Mouse (Mus musculus): Measurements from ENCODE around the gene Kif26b.

Gene Kif26b

GRCm38 (mm10) chr1:178528431-178529351, at the start of gene Kif26b:
TSS of gene Kif26b (plus strand) at chr1:178529125.
- DNase-seq (ENCODE audit: low read depth, low spot score), result no peak

GRCm38 (mm10) chr1:178483854-178484253, 45.1 kb upstream of the Kif26b start:
- no peak for DNase-seq (ENCODE audit: low read depth, low spot score)

- DNase-seq (ENCODE audit: low read depth, low spot score), result no peak
Measured at GRCm38 (mm10) chr1:178485138-178485867, 43.6 kb upstream of the Kif26b start.

- DNase-seq (ENCODE audit: low read depth, low spot score), result no peak
Measured at GRCm38 (mm10) chr1:178485868-178486220, 43.1 kb upstream of the Kif26b start.

- DNase-seq (ENCODE audit: low read depth, low spot score), result no peak
Measured at GRCm38 (mm10) chr1:178486828-178487227, 42.1 kb upstream of the Kif26b start.

- no peak for DNase-seq (ENCODE audit: low read depth, low spot score)
Measured at GRCm38 (mm10) chr1:178489127-178489526, 39.8 kb upstream of the Kif26b start.

GRCm38 (mm10) chr1:178491733-178492132, 37.2 kb upstream of the Kif26b start:
- DNase-seq (ENCODE audit: low read depth, low spot score), result no peak

GRCm38 (mm10) chr1:178492493-178492892, 36.4 kb upstream of the Kif26b start:
- DNase-seq (ENCODE audit: low read depth, low spot score), result no peak

GRCm38 (mm10) chr1:178496186-178496585, 32.7 kb upstream of the Kif26b start:
- DNase-seq (ENCODE audit: low read depth, low spot score), result no peak

- DNase-seq (ENCODE audit: low read depth, low spot score), result no peak
Measured at GRCm38 (mm10) chr1:178496841-178497240, 32.1 kb upstream of the Kif26b start.

GRCm38 (mm10) chr1:178506938-178507337, 22.0 kb upstream of the Kif26b start:
- no peak for DNase-seq (ENCODE audit: low read depth, low spot score)

GRCm38 (mm10) chr1:178512323-178513031, 16.4 kb upstream of the Kif26b start:
- DNase-seq (ENCODE audit: low read depth, low spot score), result no peak

GRCm38 (mm10) chr1:178513954-178514353, 15.0 kb upstream of the Kif26b start:
- DNase-seq (ENCODE audit: low read depth, low spot score), result no peak

GRCm38 (mm10) chr1:178515839-178516238, 13.1 kb upstream of the Kif26b start:
- DNase-seq (ENCODE audit: low read depth, low spot score), result no peak

- DNase-seq (ENCODE audit: low read depth, low spot score), result no peak
Measured at GRCm38 (mm10) chr1:178522389-178522788, 6.5 kb upstream of the Kif26b start.

- DNase-seq (ENCODE audit: low read depth, low spot score), result no peak
Measured at GRCm38 (mm10) chr1:178523152-178523551, 5.8 kb upstream of the Kif26b start.

GRCm38 (mm10) chr1:178527185-178527546, 1.8 kb upstream of the Kif26b start:
- DNase-seq (ENCODE audit: low read depth, low spot score), result peak; percentile 78

GRCm38 (mm10) chr1:178527547-178528361, 1.2 kb upstream of the Kif26b start:
- DNase-seq (ENCODE audit: low read depth, low spot score), result no peak

GRCm38 (mm10) chr1:178529512-178530300, 781 bp downstream of the Kif26b start:
- DNase-seq (ENCODE audit: low read depth, low spot score), result no peak

GRCm38 (mm10) chr1:178530301-178531078, 1.6 kb downstream of the Kif26b start:
- DNase-seq (ENCODE audit: low read depth, low spot score), result no peak

Measured in retina, postnatal 7 days (tissue).